37 mouse cellular contexts compared by ENCODE assay signal in the genomic region with DNA sequence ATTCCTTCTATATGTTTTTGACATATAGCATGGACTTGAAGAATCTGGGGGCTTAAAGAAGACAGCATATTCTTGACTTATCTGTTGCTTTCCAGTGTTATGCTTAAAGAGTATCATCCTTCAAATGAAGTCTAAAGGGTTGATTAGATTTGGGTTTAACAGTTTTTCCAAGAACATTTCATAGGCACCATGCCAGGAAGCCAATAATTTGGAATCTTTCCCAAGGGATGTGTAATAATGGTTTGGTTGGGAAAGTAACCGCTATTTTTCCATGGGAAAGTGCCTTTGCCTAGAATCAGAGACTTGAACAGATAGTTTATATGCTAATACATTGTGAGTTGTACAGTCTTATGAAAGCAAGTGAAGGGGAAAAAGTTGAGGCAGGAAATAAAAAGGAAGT. TPM values are rescaled to one million over a fixed set of nuclear protein-coding genes. Genes with fewer than 3 reads are reported as not detected.
DNase-seq lines count a peak whose midpoint lies in the region; TF ChIP-seq lines count a peak whose summit lies in the region.
"Had no signal": no experiment of that assay in that cellular context is flagged by ENCODE, and none has a peak within 500 bp of the region (broad histone marks: within the 10 kb centered on the region; RNA-seq: fewer than 3 reads in every experiment).

No protein-coding gene starts in this region.

- H3K79me2 ChIP-seq in CH12.LX (replicated peaks; ENCODE audit: control insufficient read depth, extremely low read depth, insufficient read depth, poor library complexity, severe bottlenecking) (no peaks in the 10 kb centered on the region), macrophage (ENCODE audit: inconsistent target) (no peaks in the 10 kb centered on the region)

- no peak overlapping the region; the same call in 1 of the 2 replicates for H3K4me2 ChIP-seq in CH12.LX (ENCODE audit: insufficient read depth, low read depth, poor library complexity, severe bottlenecking)
- H3K4me2 ChIP-seq: embryonic facial prominence, embryonic 12.5 days; hindbrain, embryonic 15.5 days; kidney, embryonic 15.5 days; liver, embryonic 13.5 days; midbrain, embryonic 15.5 days; neural tube, embryonic 15.5 days; stomach, embryonic 15.5 days had no signal

- dilution Hi-C loops in CH12.LX (cut with MboI; ENCODE audit: extremely low pct_ligation_motif_present, extremely low pct_unique_long_range_greater_than_20kb, low sequenced_read_pairs), result no loop called here

- no peaks in the 10 kb centered on the region for H3K27me3 ChIP-seq in CH12.LX (replicated peaks)
- H3K27me3 ChIP-seq: embryonic facial prominence, embryonic 12.5 days; hindbrain, embryonic 15.5 days; kidney, embryonic 15.5 days; midbrain, embryonic 15.5 days; neural tube, embryonic 15.5 days; Patski; stomach, embryonic 15.5 days had no signal

- H3K27ac ChIP-seq in CH12.LX (ENCODE audit: insufficient read depth, low read depth) (no peak overlapping the region), macrophage (peak overlapping the region; percentile 56)
- H3K27ac ChIP-seq: embryonic facial prominence, embryonic 12.5 days; hindbrain, embryonic 10.5 days; hindbrain, embryonic 15.5 days; kidney, embryonic 15.5 days; liver, embryonic 13.5 days; midbrain, embryonic 10.5 days; midbrain, embryonic 15.5 days; neural tube, embryonic 15.5 days; stomach, embryonic 15.5 days had no signal

- no peaks in the 10 kb centered on the region for H3K9me3 ChIP-seq in CH12.LX (replicated peaks; ENCODE audit: low read length)
- H3K9me3 ChIP-seq: embryonic facial prominence, embryonic 12.5 days; G1E; hindbrain, embryonic 10.5 days; hindbrain, embryonic 15.5 days; liver, embryonic 13.5 days; midbrain, embryonic 10.5 days; midbrain, embryonic 15.5 days; neural tube, embryonic 15.5 days; stomach, embryonic 15.5 days had no signal

- TF ChIP-seq EP300 in CH12.LX (IDR thresholded peaks at IDR 0.05; ENCODE audit: low read length), result no peak

- no peaks in the 10 kb centered on the region for H3K36me3 ChIP-seq in CH12.LX (replicated peaks in 1 of 2; ENCODE audit: control insufficient read depth in 1 of 2, insufficient read depth in 1 of 2, low read length in 1 of 2)
- H3K36me3 ChIP-seq in macrophage (ENCODE audit: inconsistent target), result no peaks in the 10 kb centered on the region
- H3K36me3 ChIP-seq: embryonic facial prominence, embryonic 12.5 days; G1E; hindbrain, embryonic 10.5 days; hindbrain, embryonic 15.5 days; kidney, embryonic 15.5 days; liver, embryonic 13.5 days; midbrain, embryonic 10.5 days; midbrain, embryonic 15.5 days; neural tube, embryonic 15.5 days; stomach, embryonic 15.5 days had no signal

- DNase-seq in adrenal gland, postnatal 10 days, result peak; percentile 37
- no peak for DNase-seq in adrenal gland, adult 2 months
- peak; percentile 36 for DNase-seq in kidney, adult 9 months
- DNase-seq in kidney, adult 11 months, result no peak
- no peak for DNase-seq in CH12.LX (ENCODE audit: extremely low read depth)
- DNase-seq in left cerebral cortex, adult 8-10 months (ENCODE audit: low spot score in 2 of 2), result no peak
- DNase-seq: adrenal gland, postnatal 36 days; cerebellum, adult 9-10 months; embryo, embryonic 11 days; gastrocnemius, postnatal 36 days; heart, postnatal 14 days; left cerebral cortex, postnatal 4 days; liver, embryonic 13.5 days; lung, adult 2 months; retina, postnatal 1 day; right cerebral cortex, postnatal 14 days; thymus, postnatal 14 days had no signal

- TF ChIP-seq RAD21 in CH12.LX (IDR thresholded peaks at IDR 0.05; ENCODE audit: low read depth, low read length), result no peak

- H3K4me1 ChIP-seq in CH12.LX (ENCODE audit: control insufficient read depth in 1 of 2, insufficient read depth in 2 of 2), result peaks cover 6 to 46% of the 10 kb centered on the region in 2 experiments; a peak in 3 of 4 replicates
- H3K4me1 ChIP-seq: embryonic facial prominence, embryonic 12.5 days; hindbrain, embryonic 10.5 days; hindbrain, embryonic 15.5 days; kidney, embryonic 15.5 days; midbrain, embryonic 10.5 days; midbrain, embryonic 15.5 days; neural tube, embryonic 15.5 days; stomach, embryonic 15.5 days had no signal

- peak overlapping the region; percentile 44; the same call in 1 of the 2 replicates for H3K9ac ChIP-seq in CH12.LX (ENCODE audit: insufficient read depth, low read depth)
- H3K9ac ChIP-seq: embryonic facial prominence, embryonic 12.5 days; hindbrain, embryonic 15.5 days; kidney, embryonic 15.5 days; liver, embryonic 13.5 days; midbrain, embryonic 15.5 days; neural tube, embryonic 15.5 days; stomach, embryonic 15.5 days had no signal

- in situ Hi-C loops in CH12.LX (cut with MboI; ENCODE audit: low pct_ligation_motif_present, low pct_unique_long_range_greater_than_20kb, low sequenced_read_pairs), result no loop called here

- WGBS in macrophage (ENCODE audit: missing documents), result 100% methylated on average over 1 of the region's 1 CpGs

- H3K4me3 ChIP-seq in CH12.LX (replicated peaks in 1 of 3; ENCODE audit: low read depth in 2 of 3, low read length in 2 of 3, poor library complexity in 1 of 3), result no peak overlapping the region
- H3K4me3 ChIP-seq in macrophage (ENCODE audit: inconsistent target), result no peak overlapping the region
- H3K4me3 ChIP-seq: embryonic facial prominence, embryonic 12.5 days; hindbrain, embryonic 10.5 days; hindbrain, embryonic 15.5 days; kidney, embryonic 15.5 days; liver, embryonic 13.5 days; midbrain, embryonic 10.5 days; midbrain, embryonic 15.5 days; neural tube, embryonic 15.5 days; stomach, embryonic 15.5 days had no signal

- TF ChIP-seq POLR2A in CH12.LX (IDR thresholded peaks at IDR 0.05; ENCODE audit: low read depth, low read length), result no peak

- TF ChIP-seq CTCF in CH12.LX (conservative IDR thresholded peaks at IDR 0.05 in 1 of 2, IDR thresholded peaks at IDR 0.05 in 1 of 2; ENCODE audit: low read depth in 2 of 2, low read length in 2 of 2), result no peak

RNA-seq across cellular contexts. Expression of a gene that starts 7.1 kb away (rescaled TPM):
- 100 to 1,000 TPM in 1 of 2 experiments, 10 to 100 TPM in 1; 87.9 to 101 TPM for total RNA-seq in adrenal gland, postnatal 10 days (2021)
- total RNA-seq in adrenal gland, adult 2 months (2021), result 100 to 1,000 TPM; 115 to 119 TPM
- 173 and 211 TPM in 2 replicates for polyA plus RNA-seq in adrenal gland, adult 2 months (2012; rRNA removed)
- total RNA-seq in CH12.LX (2012; rRNA removed), result 83.2 and 118 TPM in 2 replicates
- 63.2 and 67.7 TPM in 2 replicates for total RNA-seq in CH12.LX (2014; rRNA removed)
- 80.9 and 90.5 TPM in 2 replicates for polyA plus RNA-seq in CH12.LX (2012; ENCODE audit: insufficient read length, low read depth)
- 100 to 1,000 TPM in 15 of 26 experiments, 10 to 100 TPM in 11; 45.4 to 224 (median 114) TPM for total RNA-seq in macrophage (2018; cell fraction: chromatin; rRNA removed)
- total RNA-seq in macrophage (2018; cell fraction: cytosol; rRNA removed), result 100 to 1,000 TPM in 15 of 26 experiments, 10 to 100 TPM in 11; 59.2 to 141 (median 104) TPM
- 100 to 1,000 TPM in 25 of 26 experiments, 10 to 100 TPM in 1; 92.8 to 256 (median 179) TPM for total RNA-seq in macrophage (2018; cell fraction: nucleus; rRNA removed)
- polyA plus RNA-seq in macrophage (2018), result 43.2 to 95.3 TPM (median 69.7 TPM) in 3 replicates
- total RNA-seq in left cerebral cortex, adult 8-10 months (2022), result 10 to 100 TPM; 65.9 to 72.3 (median 69.2) TPM

RNA-seq across cellular contexts. Expression of a gene that starts 33.8 kb away (rescaled TPM):
- 10 to 100 TPM; 29.8 to 38.1 TPM for total RNA-seq in adrenal gland, postnatal 10 days (2021)
- 10 to 100 TPM; 25.8 to 40.9 TPM for total RNA-seq in adrenal gland, adult 2 months (2021)
- 2.2 and 2.7 TPM in 2 replicates for polyA plus RNA-seq in adrenal gland, adult 2 months (2012; rRNA removed)
- 21.3 and 22.6 TPM in 2 replicates for total RNA-seq in CH12.LX (2012; rRNA removed)
- total RNA-seq in CH12.LX (2014; rRNA removed), result 38.7 and 48.8 TPM in 2 replicates
- polyA plus RNA-seq in CH12.LX (2012; ENCODE audit: insufficient read length, low read depth), result 23.2 and 25.3 TPM in 2 replicates
- 100 to 1,000 TPM; 129 to 309 (median 199) TPM for total RNA-seq in macrophage (2018; cell fraction: chromatin; rRNA removed)
- 10 to 100 TPM; 24.0 to 35.5 (median 29.5) TPM for total RNA-seq in macrophage (2018; cell fraction: cytosol; rRNA removed)
- 100 to 1,000 TPM in 24 of 26 experiments, 10 to 100 TPM in 2; 79.4 to 227 (median 142) TPM for total RNA-seq in macrophage (2018; cell fraction: nucleus; rRNA removed)
- 20.8 to 33.5 TPM (median 22.4 TPM) in 3 replicates for polyA plus RNA-seq in macrophage (2018)
- total RNA-seq in left cerebral cortex, adult 8-10 months (2022), result 10 to 100 TPM; 64.1 to 83.4 (median 73.4) TPM

RNA-seq across cellular contexts. Expression of a gene that starts 41.2 kb away (rescaled TPM):
- not detected for total RNA-seq in adrenal gland, postnatal 10 days (2021)
- under 1 TPM in 1 of 2 experiments, not detected in 1; 0.32 TPM for total RNA-seq in adrenal gland, adult 2 months (2021)
- 0.04 TPM in 1 of 2 replicates, not detected in the other for polyA plus RNA-seq in adrenal gland, adult 2 months (2012; rRNA removed)
- total RNA-seq in CH12.LX (2012; rRNA removed) (0.04 TPM in 1 of 2 replicates, not detected in the other), CH12.LX (2014; rRNA removed) (0.18 TPM in 1 of 2 replicates, not detected in the other)
- polyA plus RNA-seq in CH12.LX (2012; ENCODE audit: insufficient read length, low read depth) (0.08 and 0.10 TPM in 2 replicates), macrophage (2018) (not detected in 3 replicates)
- 1 to 10 TPM in 10 of 26 experiments, under 1 TPM in 11, not detected in 5; 0.29 to 1.9 (median 0.99) TPM for total RNA-seq in macrophage (2018; cell fraction: chromatin; rRNA removed)
- under 1 TPM in 11 of 26 experiments, not detected in 15; 0.04 to 0.20 (median 0.11) TPM for total RNA-seq in macrophage (2018; cell fraction: cytosol; rRNA removed)
- total RNA-seq in macrophage (2018; cell fraction: nucleus; rRNA removed), result 1 to 10 TPM in 9 of 26 experiments, under 1 TPM in 16, not detected in 1; 0.17 to 2.3 (median 0.68) TPM
- 1 to 10 TPM in 2 of 4 experiments, under 1 TPM in 2; 0.65 to 1.1 (median 0.84) TPM for total RNA-seq in left cerebral cortex, adult 8-10 months (2022)
- total RNA-seq: adrenal gland, postnatal 36 days; gastrocnemius, postnatal 36 days; layer of hippocampus, adult 8-10 months; layer of hippocampus, postnatal 25 days had no signal
- polyA plus RNA-seq: C2C12; forebrain, embryonic 14.5 days; G1E; hindbrain, embryonic 10.5 days; hindbrain, embryonic 15.5 days; intestine, embryonic 14.5 days; kidney, embryonic 15.5 days; liver, embryonic 13.5 days; lung, adult 2 months; midbrain, embryonic 15.5 days; neural tube, embryonic 15.5 days; stomach, embryonic 15.5 days had no signal

RNA-seq across cellular contexts. Expression of a gene that starts 48.2 kb away (rescaled TPM):
- not detected for total RNA-seq in adrenal gland, postnatal 10 days (2021)
- total RNA-seq in adrenal gland, adult 2 months (2021), result not detected
- polyA plus RNA-seq in adrenal gland, adult 2 months (2012; rRNA removed), result 0.22 TPM in 1 of 2 replicates, not detected in the other
- total RNA-seq in CH12.LX (2012; rRNA removed) (not detected in 2 replicates), CH12.LX (2014; rRNA removed) (not detected in 2 replicates)
- polyA plus RNA-seq in CH12.LX (2012; ENCODE audit: insufficient read length, low read depth) (not detected in 2 replicates), macrophage (2018) (0.16 TPM in 1 of 3 replicates, not detected in the others)
- total RNA-seq in macrophage (2018; cell fraction: chromatin; rRNA removed), result under 1 TPM in 14 of 26 experiments, not detected in 12; 0.20 to 0.59 (median 0.38) TPM
- total RNA-seq in macrophage (2018; cell fraction: cytosol; rRNA removed), result under 1 TPM in 1 of 26 experiments, not detected in 25; 0.06 TPM
- 1 to 10 TPM in 1 of 26 experiments, under 1 TPM in 13, not detected in 12; 0.12 to 1.3 (median 0.29) TPM for total RNA-seq in macrophage (2018; cell fraction: nucleus; rRNA removed)
- under 1 TPM in 3 of 4 experiments, not detected in 1; 0.18 to 0.28 (median 0.23) TPM for total RNA-seq in left cerebral cortex, adult 8-10 months (2022)
- total RNA-seq: adrenal gland, postnatal 36 days; gastrocnemius, adult 18-20 months; gastrocnemius, postnatal 36 days; heart, adult 8-10 months; heart, postnatal 14 days; layer of hippocampus, adult 8-10 months; layer of hippocampus, postnatal 25 days; megakaryocyte progenitor cell, adult 5-6 weeks had no signal
- polyA plus RNA-seq: C2C12; embryonic facial prominence, embryonic 12.5 days; forebrain, embryonic 14.5 days; G1E; heart, embryonic 14.5 days; hindbrain, embryonic 15.5 days; intestine, embryonic 14.5 days; liver, embryonic 13.5 days; neural tube, embryonic 15.5 days; stomach, embryonic 15.5 days had no signal

RNA-seq across cellular contexts. Expression of a gene that starts 49.9 kb away (rescaled TPM):
- 10 to 100 TPM; 34.5 to 37.6 TPM for total RNA-seq in adrenal gland, postnatal 10 days (2021)
- total RNA-seq in adrenal gland, adult 2 months (2021), result 10 to 100 TPM; 13.3 to 33.0 TPM
- polyA plus RNA-seq in adrenal gland, adult 2 months (2012; rRNA removed), result 90.4 and 126 TPM in 2 replicates
- total RNA-seq in CH12.LX (2012; rRNA removed) (0.17 and 0.34 TPM in 2 replicates), CH12.LX (2014; rRNA removed) (not detected in 2 replicates)
- polyA plus RNA-seq in CH12.LX (2012; ENCODE audit: insufficient read length, low read depth) (0.04 and 0.20 TPM in 2 replicates), macrophage (2018) (0.06 TPM in 1 of 3 replicates, not detected in the others)
- total RNA-seq in macrophage (2018; cell fraction: chromatin; rRNA removed), result under 1 TPM in 3 of 26 experiments, not detected in 23; 0.16 to 0.29 (median 0.23) TPM
- under 1 TPM in 13 of 26 experiments, not detected in 13; 0.03 to 0.21 (median 0.05) TPM for total RNA-seq in macrophage (2018; cell fraction: cytosol; rRNA removed)
- under 1 TPM in 2 of 26 experiments, not detected in 24; 0.20 to 0.57 TPM for total RNA-seq in macrophage (2018; cell fraction: nucleus; rRNA removed)
- under 1 TPM in 1 of 4 experiments, not detected in 3; 0.09 TPM for total RNA-seq in left cerebral cortex, adult 8-10 months (2022)
- total RNA-seq: layer of hippocampus, adult 8-10 months; layer of hippocampus, postnatal 25 days had no signal
- polyA plus RNA-seq: C2C12; forebrain, embryonic 14.5 days; G1E; hindbrain, embryonic 10.5 days; midbrain, embryonic 10.5 days; Patski had no signal

Comparison
In these comparisons a context has a peak if more than half of its experiments do, and no peak if none do; other contexts are left out.
1. DNase-seq: peak in adrenal gland, postnatal 10 days (single experiment) and kidney, adult 9 months (single experiment); none in adrenal gland, adult 2 months (single experiment), kidney, adult 11 months (single experiment), CH12.LX (single experiment) and left cerebral cortex, adult 8-10 months (0 of 2).